In genomic region chr16:22655812-22656211, GRCm38 (mm10) we compare ENCODE assay signal across 8 mouse cellular contexts. TPM values are rescaled to one million over a fixed set of nuclear protein-coding genes. Genes with fewer than 3 reads are reported as not detected.
A peak's percentile ranks its signal among the peaks of the same experiment; 100 is the strongest.
DNase-seq lines count a peak whose midpoint lies in the region; ATAC-seq and TF ChIP-seq lines count a peak whose summit lies in the region.

No protein-coding gene starts in this region.

- H3K4me1 ChIP-seq in heart, embryonic 12.5 days (replicated peaks): peaks cover 16% of the 10 kb centered on the region
- peaks cover 6% of the 10 kb centered on the region for H3K4me1 ChIP-seq in bone marrow, adult 2 months (ENCODE audit: control insufficient read depth, insufficient read depth, low read length)
- H3K4me1 ChIP-seq in hindbrain, embryonic 11.5 days (replicated peaks; ENCODE audit: control insufficient read depth, insufficient read depth, low read length): no peaks in the 10 kb centered on the region
- 0 out of 2 replicates have a peak, but pooled peaks cover 9% of the 10 kb centered on the region for H3K4me1 ChIP-seq in midbrain, embryonic 14.5 days (ENCODE audit: control insufficient read depth, insufficient read depth, low read length)

- H3K27me3 ChIP-seq in heart, embryonic 12.5 days (replicated peaks): peaks cover 46% of the 10 kb centered on the region
- H3K27me3 ChIP-seq in hindbrain, embryonic 11.5 days (ENCODE audit: control insufficient read depth, insufficient read depth, low read length): peaks cover 29% of the 10 kb centered on the region
- peaks cover 35% of the 10 kb centered on the region for H3K27me3 ChIP-seq in midbrain, embryonic 14.5 days (ENCODE audit: control insufficient read depth, insufficient read depth, low read length)

- TF ChIP-seq CTCF in bone marrow, adult 2 months (IDR thresholded peaks at IDR 0.05; ENCODE audit: control insufficient read depth, insufficient read depth, low read length): no peak

- H3K27ac ChIP-seq in heart, embryonic 12.5 days (ENCODE audit: poor library complexity, severe bottlenecking): no peak overlapping the region
- H3K27ac ChIP-seq in bone marrow, adult 2 months (ENCODE audit: control insufficient read depth, insufficient read depth, low read depth, low read length, poor library complexity): peak overlapping the region; percentile 90
- no peak overlapping the region for H3K27ac ChIP-seq in hindbrain, embryonic 11.5 days (ENCODE audit: low read depth, low read length)
- no peak overlapping the region for H3K27ac ChIP-seq in midbrain, embryonic 14.5 days (replicated peaks; ENCODE audit: low read depth, low read length)

- H3K9ac ChIP-seq in heart, embryonic 12.5 days: 0 out of 2 replicates have a peak overlapping the region, but pooled peaks have one; percentile 15
- no peak overlapping the region for H3K9ac ChIP-seq in hindbrain, embryonic 11.5 days (ENCODE audit: low read depth, low read length)
- no peak overlapping the region for H3K9ac ChIP-seq in midbrain, embryonic 14.5 days (replicated peaks; ENCODE audit: low read length)

- H3K9me3 ChIP-seq in heart, embryonic 12.5 days (replicated peaks): no peaks in the 10 kb centered on the region
- no peaks in the 10 kb centered on the region for H3K9me3 ChIP-seq in hindbrain, embryonic 11.5 days (ENCODE audit: control insufficient read depth, low read length)
- no peaks in the 10 kb centered on the region for H3K9me3 ChIP-seq in midbrain, embryonic 14.5 days (ENCODE audit: control insufficient read depth, low read length)

- H3K36me3 ChIP-seq in heart, embryonic 12.5 days: no peaks in the 10 kb centered on the region
- no peaks in the 10 kb centered on the region for H3K36me3 ChIP-seq in hindbrain, embryonic 11.5 days (ENCODE audit: control insufficient read depth, insufficient read depth, low read length)
- H3K36me3 ChIP-seq in midbrain, embryonic 14.5 days (ENCODE audit: control insufficient read depth, insufficient read depth, low read length): no peaks in the 10 kb centered on the region

- peak; percentile 31; the same call in 1 of the 2 replicates for TF ChIP-seq POLR2A in bone marrow, adult 2 months (IDR thresholded peaks at IDR 0.05; ENCODE audit: borderline replicate concordance, control insufficient read depth, low read depth, low read length)

- DNase-seq in heart, postnatal 14 days: no peak
- DNase-seq in hindbrain, embryonic 11.5 days (ENCODE audit: low spot score): peak; percentile 14
- DNase-seq in midbrain, embryonic 14.5 days: no peak
- DNase-seq in adrenal gland, postnatal 14 days: no peak
- no peak for DNase-seq in spleen, adult 18-20 months

- ATAC-seq in heart, embryonic 12.5 days (ENCODE audit: insufficient number of reproducible peaks, low FRiP score): no peak
- ATAC-seq in hindbrain, embryonic 11.5 days (ENCODE audit: low FRiP score): no peak
- no peak for ATAC-seq in midbrain, embryonic 14.5 days (ENCODE audit: low FRiP score, low TSS enrichment)
- no peak for ATAC-seq in CD4-positive, CD25-positive, alpha-beta regulatory T cell, adult 4 months

- WGBS in heart, embryonic 12.5 days: 8% methylated on average over 11 of the region's 11 CpGs
- 3% methylated on average over 11 of the region's 11 CpGs for WGBS in bone marrow, adult 2 months
- 7% methylated on average over 11 of the region's 11 CpGs for WGBS in hindbrain, embryonic 11.5 days
- 5% methylated on average over 11 of the region's 11 CpGs for WGBS in midbrain, embryonic 14.5 days

- intact Hi-C loops in heart, postnatal 14 days (cut with DNase I): no loop called here

- H3K4me3 ChIP-seq in heart, embryonic 12.5 days: peak overlapping the region; percentile 52
- peak overlapping the region; percentile 72 for H3K4me3 ChIP-seq in bone marrow, adult 2 months (replicated peaks; ENCODE audit: control insufficient read depth, low read depth, low read length)
- no peak overlapping the region for H3K4me3 ChIP-seq in hindbrain, embryonic 11.5 days (ENCODE audit: low read depth, low read length)
- H3K4me3 ChIP-seq in midbrain, embryonic 14.5 days (replicated peaks; ENCODE audit: low read depth, low read length): no peak overlapping the region

- peak overlapping the region; percentile 87 for H3K4me2 ChIP-seq in heart, embryonic 12.5 days
- no peak overlapping the region; the same call in 1 of the 2 replicates for H3K4me2 ChIP-seq in hindbrain, embryonic 11.5 days (replicated peaks; ENCODE audit: low read depth, low read length)
- peak overlapping the region; percentile 35 for H3K4me2 ChIP-seq in midbrain, embryonic 14.5 days (ENCODE audit: low read length)

RNA-seq across cellular contexts. Expression of gene Dgkg, which starts 1.2 kb away (rescaled TPM):
- 0.37 and 0.47 TPM in 2 replicates for polyA plus RNA-seq in heart, embryonic 12.5 days (2016; fragmentation: Nextera tagmentation; extraction: Ambion mirVana)
- under 1 TPM; 0.57 to 0.83 TPM for total RNA-seq in heart, postnatal 14 days (2021)
- 4.9 and 12.8 TPM in 2 replicates for polyA plus RNA-seq in bone marrow, adult 2 months (2011; ENCODE audit: insufficient read depth, insufficient read length, low replicate concordance, missing spikeins)
- 0.12 and 0.14 TPM in 2 replicates for polyA plus RNA-seq in hindbrain, embryonic 11.5 days (2014; fragmentation: Nextera tagmentation; extraction: Ambion mirVana)
- 0.76 and 0.84 TPM in 2 replicates for polyA plus RNA-seq in midbrain, embryonic 14.5 days (2014; fragmentation: Nextera tagmentation; extraction: Ambion mirVana)
- polyA plus RNA-seq in CD4-positive, CD25-positive, alpha-beta regulatory T cell, adult 4 months (2017; shearing (Covaris generic)): 1 to 10 TPM in 1 of 2 experiments, under 1 TPM in 1; 0.80 to 2.1 TPM
- total RNA-seq in adrenal gland, postnatal 14 days (2021): 3.1 and 3.9 TPM in 2 replicates

Comparison
In these comparisons a context has a peak if more than half of its experiments do, and no peak if none do; other contexts are left out.
1. H3K4me3 ChIP-seq: peak in heart, embryonic 12.5 days (single experiment) and bone marrow, adult 2 months (single experiment); none in hindbrain, embryonic 11.5 days (single experiment) and midbrain, embryonic 14.5 days (single experiment).